Mouse (Mus musculus): ENCODE results near the gene Srsf1. TPM values are rescaled to one million over a fixed set of nuclear protein-coding genes. Genes with fewer than 3 reads are reported as not detected.

Gene Srsf1
- polyA plus RNA-seq, 1 experiment from 2014 or later, result 235 TPM

- H3K36me3 ChIP-seq (ENCODE audit: control insufficient read depth, insufficient read depth, low read length), result no peaks in the 10 kb centered on the region
- H3K27me3 ChIP-seq (ENCODE audit: control insufficient read depth, insufficient read depth, low read length), result no peaks in the 10 kb centered on the region
- no peaks in the 10 kb centered on the region; the same call in 1 of the 2 replicates for H3K4me1 ChIP-seq (ENCODE audit: control insufficient read depth, insufficient read depth, low read length)
- no peak overlapping the region for H3K4me2 ChIP-seq (ENCODE audit: low read depth, low read length)
- H3K9me3 ChIP-seq (ENCODE audit: control insufficient read depth, low read length), result no peaks in the 10 kb centered on the region
- no peak for ATAC-seq (ENCODE audit: low read depth)
- WGBS, result 78% methylated on average over 2 of the region's 2 CpGs
- no peak overlapping the region for H3K9ac ChIP-seq (replicated peaks; ENCODE audit: low read depth, low read length)
- no peak overlapping the region for H3K4me3 ChIP-seq (ENCODE audit: low read depth, low read length)
- no peak overlapping the region for H3K27ac ChIP-seq (ENCODE audit: low read depth, low read length)
Measured at GRCm38 (mm10) chr11:88061892-88062625, 14.9 kb downstream of the Srsf1 start.

DNA sequence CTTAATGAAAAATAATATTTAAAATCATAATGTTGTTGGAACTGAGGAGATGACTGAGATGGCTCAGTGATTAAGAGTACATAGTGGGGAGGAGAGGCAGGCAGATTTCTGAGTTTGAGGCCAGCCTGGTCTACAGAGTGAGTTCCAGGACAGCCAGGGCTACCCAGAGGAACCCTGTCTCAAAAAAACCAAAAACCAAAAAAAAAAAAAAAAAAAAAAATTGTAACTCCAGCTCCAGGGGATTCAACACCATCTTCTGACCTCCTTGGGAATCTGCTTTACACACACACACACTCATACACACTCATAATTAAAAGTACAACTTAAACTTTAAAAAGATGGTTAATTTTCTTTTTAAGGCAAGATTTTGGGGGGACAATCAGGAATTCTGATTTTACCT, 18.6 kb downstream of the Srsf1 start:
- Histone ChIP-seq H3K4me3 (ENCODE audit: low read depth, low read length) (no peak overlapping the region), H3K27ac (ENCODE audit: low read depth, low read length) (no peak overlapping the region), H3K36me3 (ENCODE audit: control insufficient read depth, insufficient read depth, low read length) (no peaks in the 10 kb centered on the region), H3K4me2 (ENCODE audit: low read depth, low read length) (no peak overlapping the region), H3K9me3 (ENCODE audit: control insufficient read depth, low read length) (no peaks in the 10 kb centered on the region), H3K4me1 (ENCODE audit: control insufficient read depth, insufficient read depth, low read length) (peaks cover 9% of the 10 kb centered on the region), H3K27me3 (ENCODE audit: control insufficient read depth, insufficient read depth, low read length) (no peaks in the 10 kb centered on the region; the same call in 1 of the 2 replicates), H3K9ac (replicated peaks; ENCODE audit: low read depth, low read length) (no peak overlapping the region)
- no peak for ATAC-seq (ENCODE audit: low read depth)

DNA sequence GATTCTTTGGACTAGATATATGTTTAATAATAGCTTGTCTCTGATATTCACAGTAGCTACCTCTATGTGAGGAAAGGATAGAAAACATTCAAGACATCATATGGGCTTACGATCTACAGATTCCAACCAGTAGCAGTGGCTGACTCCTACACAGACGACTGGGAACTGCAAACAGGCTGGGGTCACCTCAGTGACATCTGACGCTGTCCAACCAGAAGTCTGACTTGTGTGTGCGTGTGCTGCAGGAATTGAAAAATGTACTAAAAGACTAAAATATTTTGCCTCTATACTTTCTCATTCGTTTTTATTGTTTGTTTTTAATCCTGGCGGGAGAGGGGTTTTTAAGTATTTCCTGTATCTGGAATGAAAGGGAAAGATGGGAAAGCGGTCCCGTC, 20.0 kb downstream of the Srsf1 start:
- Histone ChIP-seq H3K4me2 (ENCODE audit: low read depth, low read length) (peak overlapping the region; percentile 80), H3K36me3 (ENCODE audit: control insufficient read depth, insufficient read depth, low read length) (no peaks in the 10 kb centered on the region), H3K27ac (ENCODE audit: low read depth, low read length) (peak overlapping the region; percentile 99), H3K9me3 (ENCODE audit: control insufficient read depth, low read length) (no peaks in the 10 kb centered on the region), H3K27me3 (ENCODE audit: control insufficient read depth, insufficient read depth, low read length) (no peaks in the 10 kb centered on the region; the same call in 1 of the 2 replicates), H3K4me3 (ENCODE audit: low read depth, low read length) (peak overlapping the region; percentile 99), H3K9ac (replicated peaks; ENCODE audit: low read depth, low read length) (peak overlapping the region; percentile 98), H3K4me1 (ENCODE audit: control insufficient read depth, insufficient read depth, low read length) (peaks cover 21% of the 10 kb centered on the region)
- ATAC-seq (ENCODE audit: low read depth), result peak; percentile 31; the same call in 1 of the 2 replicates
- WGBS, result 1% methylated on average over 8 of the region's 8 CpGs

DNA sequence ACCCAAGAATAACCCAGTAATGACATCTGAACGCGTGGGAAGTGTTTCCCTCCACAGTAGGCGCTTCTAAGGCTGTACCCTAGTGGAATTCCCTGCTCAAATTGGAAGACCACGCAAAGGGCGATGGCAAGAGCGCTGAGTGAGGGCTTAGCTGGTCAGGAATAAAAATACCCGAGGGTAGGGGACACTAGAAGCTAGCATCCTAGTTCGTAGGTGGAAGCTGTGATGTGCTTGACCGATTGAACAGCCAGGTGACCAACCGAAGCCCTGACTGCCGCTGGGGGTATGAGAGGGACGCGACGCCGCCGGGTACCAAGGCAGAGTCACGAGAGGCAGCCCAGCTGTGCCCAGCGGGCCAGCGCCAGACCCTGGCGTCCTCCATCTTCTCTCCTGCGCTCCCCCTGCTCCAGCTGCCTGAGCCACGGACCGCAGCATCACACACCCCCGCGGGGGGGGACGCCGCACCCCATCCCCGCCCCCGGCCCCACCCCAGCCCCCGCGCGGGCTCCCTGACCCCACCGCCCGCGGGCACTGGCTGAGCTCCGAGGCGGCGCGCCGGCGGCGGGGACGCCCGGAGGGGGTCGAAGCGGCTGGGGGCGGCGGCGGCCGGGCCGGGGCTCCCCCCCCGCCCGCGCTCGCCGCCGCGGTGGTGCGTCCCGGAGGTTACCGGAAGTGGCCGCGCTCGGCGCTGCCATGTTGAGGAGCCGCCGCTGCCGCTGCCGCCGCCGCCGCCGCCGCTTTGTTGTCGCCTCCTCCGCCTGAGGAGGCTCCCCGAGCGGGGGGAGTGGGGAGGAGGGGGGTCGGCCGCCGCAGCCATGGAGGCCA, 20.6 kb downstream of the Srsf1 start, which contains the start of gene Vezf1:
Gene Vezf1 (plus strand): TSS at position 694 of the 825 bp plus-strand sequence.
- H3K9me3 ChIP-seq (ENCODE audit: control insufficient read depth, low read length), result no peaks in the 10 kb centered on the region
- WGBS, result under 1% methylated on average over 39 of the region's 81 CpGs
- H3K9ac ChIP-seq (replicated peaks; ENCODE audit: low read depth, low read length), result peak within 1 kb of the TSS; percentile 98
- peak within 1 kb of the TSS; percentile 99 for H3K27ac ChIP-seq (ENCODE audit: low read depth, low read length)
- H3K4me2 ChIP-seq (ENCODE audit: low read depth, low read length), result peak within 1 kb of the TSS; percentile 91
- H3K36me3 ChIP-seq (ENCODE audit: control insufficient read depth, insufficient read depth, low read length), result no peaks in the 10 kb centered on the region
- no peaks in the 10 kb centered on the region; the same call in 1 of the 2 replicates for H3K27me3 ChIP-seq (ENCODE audit: control insufficient read depth, insufficient read depth, low read length)
- peak within 1 kb of the TSS; percentile 99 for H3K4me3 ChIP-seq (ENCODE audit: low read depth, low read length)
- ATAC-seq (ENCODE audit: low read depth), result peak; percentile 93
- peaks cover 22% of the 10 kb centered on the region for H3K4me1 ChIP-seq (ENCODE audit: control insufficient read depth, insufficient read depth, low read length)

- WGBS, result under 1% methylated on average over 72 of the region's 92 CpGs
- peak overlapping the region; percentile 99 for H3K27ac ChIP-seq (ENCODE audit: low read depth, low read length)
- peaks cover 28% of the 10 kb centered on the region for H3K4me1 ChIP-seq (ENCODE audit: control insufficient read depth, insufficient read depth, low read length)
- ATAC-seq (ENCODE audit: low read depth), result peak; percentile 72
- H3K36me3 ChIP-seq (ENCODE audit: control insufficient read depth, insufficient read depth, low read length), result no peaks in the 10 kb centered on the region
- H3K27me3 ChIP-seq (ENCODE audit: control insufficient read depth, insufficient read depth, low read length), result no peaks in the 10 kb centered on the region; the same call in 1 of the 2 replicates
- H3K4me2 ChIP-seq (ENCODE audit: low read depth, low read length), result peak overlapping the region; percentile 91
- peak overlapping the region; percentile 99 for H3K4me3 ChIP-seq (ENCODE audit: low read depth, low read length)
- H3K9me3 ChIP-seq (ENCODE audit: control insufficient read depth, low read length), result no peaks in the 10 kb centered on the region
- peak overlapping the region; percentile 98 for H3K9ac ChIP-seq (replicated peaks; ENCODE audit: low read depth, low read length)
Measured at GRCm38 (mm10) chr11:88068411-88069245, 21.5 kb downstream of the Srsf1 start.

- WGBS, result 1% methylated on average over 12 of the region's 12 CpGs
- H3K9me3 ChIP-seq (ENCODE audit: control insufficient read depth, low read length), result no peaks in the 10 kb centered on the region
- peak overlapping the region; percentile 91 for H3K4me2 ChIP-seq (ENCODE audit: low read depth, low read length)
- no peaks in the 10 kb centered on the region; the same call in 1 of the 2 replicates for H3K27me3 ChIP-seq (ENCODE audit: control insufficient read depth, insufficient read depth, low read length)
- H3K4me3 ChIP-seq (ENCODE audit: low read depth, low read length), result peak overlapping the region; percentile 99
- no peak for ATAC-seq (ENCODE audit: low read depth)
- H3K36me3 ChIP-seq (ENCODE audit: control insufficient read depth, insufficient read depth, low read length), result no peaks in the 10 kb centered on the region
- H3K27ac ChIP-seq (ENCODE audit: low read depth, low read length), result peak overlapping the region; percentile 99
- H3K9ac ChIP-seq (replicated peaks; ENCODE audit: low read depth, low read length), result peak overlapping the region; percentile 98
- H3K4me1 ChIP-seq (ENCODE audit: control insufficient read depth, insufficient read depth, low read length), result peaks cover 30% of the 10 kb centered on the region
Measured at GRCm38 (mm10) chr11:88069246-88069570, 22.0 kb downstream of the Srsf1 start.

- peak overlapping the region; percentile 91 for H3K4me2 ChIP-seq (ENCODE audit: low read depth, low read length)
- no peaks in the 10 kb centered on the region for H3K36me3 ChIP-seq (ENCODE audit: control insufficient read depth, insufficient read depth, low read length)
- H3K4me1 ChIP-seq (ENCODE audit: control insufficient read depth, insufficient read depth, low read length), result peaks cover 30% of the 10 kb centered on the region
- 16% methylated on average over 4 of the region's 4 CpGs for WGBS
- H3K9me3 ChIP-seq (ENCODE audit: control insufficient read depth, low read length), result no peaks in the 10 kb centered on the region
- peak overlapping the region; percentile 32; the same call in 1 of the 2 replicates for H3K9ac ChIP-seq (replicated peaks; ENCODE audit: low read depth, low read length)
- H3K27ac ChIP-seq (ENCODE audit: low read depth, low read length), result 0 out of 2 replicates have a peak overlapping the region, but pooled peaks have one; percentile 22
- H3K27me3 ChIP-seq (ENCODE audit: control insufficient read depth, insufficient read depth, low read length), result no peaks in the 10 kb centered on the region; the same call in 1 of the 2 replicates
- ATAC-seq (ENCODE audit: low read depth), result no peak
- peak overlapping the region; percentile 99 for H3K4me3 ChIP-seq (ENCODE audit: low read depth, low read length)
Measured at GRCm38 (mm10) chr11:88070392-88070791, 23.2 kb downstream of the Srsf1 start.

- Histone ChIP-seq H3K27ac (ENCODE audit: low read depth, low read length) (0 out of 2 replicates have a peak overlapping the region, but pooled peaks have one; percentile 22), H3K9ac (replicated peaks; ENCODE audit: low read depth, low read length) (peak overlapping the region; percentile 32; the same call in 1 of the 2 replicates), H3K4me1 (ENCODE audit: control insufficient read depth, insufficient read depth, low read length) (peaks cover 30% of the 10 kb centered on the region), H3K9me3 (ENCODE audit: control insufficient read depth, low read length) (no peaks in the 10 kb centered on the region), H3K4me3 (ENCODE audit: low read depth, low read length) (peak overlapping the region; percentile 99), H3K4me2 (ENCODE audit: low read depth, low read length) (peak overlapping the region; percentile 91), H3K36me3 (ENCODE audit: control insufficient read depth, insufficient read depth, low read length) (peaks cover 1% of the 10 kb centered on the region; the same call in 1 of the 2 replicates), H3K27me3 (ENCODE audit: control insufficient read depth, insufficient read depth, low read length) (no peaks in the 10 kb centered on the region; the same call in 1 of the 2 replicates)
- 53% methylated on average over 5 of the region's 5 CpGs for WGBS
- no peak for ATAC-seq (ENCODE audit: low read depth)
Measured at GRCm38 (mm10) chr11:88071113-88071512, 23.9 kb downstream of the Srsf1 start.

Measured in neural tube, embryonic 14.5 days (tissue).